Mouse (Mus musculus) midbrain, embryonic 14.5 days (tissue): ENCODE data around the gene Tcte2. TPM values are rescaled to one million over a fixed set of nuclear protein-coding genes. Genes with fewer than 3 reads are reported as not detected.
"Not testable (repeated sequence)": the region's sequence is repeated elsewhere in the genome, so short reads cannot be mapped to it uniquely, and the experiment has no call there.

Source experiments
- ATAC-seq: fragments of 200-750 bp; cut with Nextera tagmentation; 2 replicates; pipeline ENCODE4 v1.8.0; 2017; ENCODE audit warnings: moderate number of reproducible peaks, moderate library complexity; ENCODE audit not compliant: low FRiP score, low TSS enrichment
- DNase-seq: peaks from one replicate; pipeline ENCODE4 v3.0.0-alpha.2; 2015
- H3K27ac ChIP-seq: fragments of 300-500 bp; sonication (generic); replicated peaks from 2 replicates; pipeline ENCODE4 v1.5.1; 2014; ENCODE audit warnings: mild to moderate bottlenecking, low read depth, low read length, moderate library complexity
- H3K27me3 ChIP-seq: fragments of 300-500 bp; sonication (generic); 2 replicates; pipeline ENCODE4 v1.6.1; 2014; ENCODE audit warnings: low read length, control low read depth, mixed read lengths; ENCODE audit not compliant: control insufficient read depth, insufficient read depth
- H3K36me3 ChIP-seq: fragments of 300-500 bp; sonication (generic); 2 replicates; pipeline ENCODE4 v1.6.1; 2014; ENCODE audit warnings: low read length, control low read depth; ENCODE audit not compliant: control insufficient read depth, insufficient read depth
- H3K4me1 ChIP-seq: fragments of 300-500 bp; sonication (generic); 2 replicates; pipeline ENCODE4 v1.6.1; 2014; ENCODE audit warnings: mild to moderate bottlenecking, antibody characterized with exemption, low read length, control low read depth; ENCODE audit not compliant: control insufficient read depth, insufficient read depth
- H3K4me2 ChIP-seq: fragments of 300-500 bp; sonication (generic); 2 replicates; pipeline ENCODE4 v1.6.1; 2014; ENCODE audit warnings: mild to moderate bottlenecking, low read length, moderate library complexity
- H3K4me3 ChIP-seq: fragments of 300-500 bp; sonication (generic); replicated peaks from 2 replicates; pipeline ENCODE4 v1.5.1; 2014; ENCODE audit warnings: low read depth, low read length
- H3K9ac ChIP-seq: fragments of 300-500 bp; sonication (generic); replicated peaks from 2 replicates; pipeline ENCODE4 v1.6.1; 2014; ENCODE audit warnings: mild to moderate bottlenecking, low read length, moderate library complexity
- H3K9me3 ChIP-seq: fragments of 300-500 bp; sonication (generic); 2 replicates; pipeline ENCODE4 v1.6.1; 2016; ENCODE audit warnings: low read length, control low read depth, mixed read lengths; ENCODE audit not compliant: control insufficient read depth
- WGBS: fragments of 180-500 bp; shearing (Covaris S2); extraction: QIAGEN DNeasy Blood & Tissue Kit; methylation state at CpG from one replicate; pipeline ENCODE4 v1.1.7; 2014; 5-methylcytosine and 5-hydroxymethylcytosine counted together
- polyA plus RNA-seq: library from polyadenylated mRNA; unstranded; fragments of >200 nt; fragmentation: Nextera tagmentation; extraction: Ambion mirVana; gene quantifications from 2 replicates; pipeline ENCODE4 v1.2.1, GENCODE M21; 2014

Tcte2 gene
- polyA plus RNA-seq, 1 experiment from 2014 or later: 23.0 TPM

- Histone ChIP-seq H3K27me3 (no peaks in the 10 kb centered on the region), H3K9ac (no peak overlapping the region; the same call in 1 of the 2 replicates), H3K27ac (peak overlapping the region; percentile 63), H3K9me3 (no peaks in the 10 kb centered on the region), H3K4me3 (0 out of 2 replicates have a peak overlapping the region, but pooled peaks have one; percentile 13), H3K36me3 (no peaks in the 10 kb centered on the region), H3K4me2 (peak overlapping the region; percentile 21), H3K4me1 (peaks cover 32% of the 10 kb centered on the region)
- DNase-seq (no peak), ATAC-seq (no peak)
- WGBS: 57% methylated on average over 9 of the region's 9 CpGs
Measured at GRCm38 (mm10) chr17:13682378-13683026, 79.1 kb downstream of the Tcte2 start.

- Histone ChIP-seq H3K27ac (no peak overlapping the region), H3K4me2 (0 out of 2 replicates have a peak overlapping the region, but pooled peaks have one; percentile 21), H3K9ac (no peak overlapping the region), H3K4me3 (no peak overlapping the region), H3K4me1 (peaks cover 26% of the 10 kb centered on the region), H3K9me3 (no peaks in the 10 kb centered on the region), H3K27me3 (no peaks in the 10 kb centered on the region), H3K36me3 (no peaks in the 10 kb centered on the region)
- DNase-seq: no peak
- WGBS: 90% methylated on average over 6 of the region's 6 CpGs
- no peak for ATAC-seq
Measured at GRCm38 (mm10) chr17:13681686-13682085, 79.9 kb downstream of the Tcte2 start.

GRCm38 (mm10) chr17:13681126-13681525, 80.5 kb downstream of the Tcte2 start:
- Histone ChIP-seq H3K9me3 (no peaks in the 10 kb centered on the region), H3K4me1 (peaks cover 26% of the 10 kb centered on the region), H3K36me3 (no peaks in the 10 kb centered on the region), H3K4me2 (no peak overlapping the region), H3K9ac (no peak overlapping the region), H3K27ac (no peak overlapping the region), H3K27me3 (no peaks in the 10 kb centered on the region), H3K4me3 (no peak overlapping the region)
- WGBS: 70% methylated on average over 6 of the region's 6 CpGs
- DNase-seq (peak; percentile 43), ATAC-seq (no peak; the same call in 1 of the 2 replicates)

GRCm38 (mm10) chr17:13680318-13680717, 81.3 kb downstream of the Tcte2 start:
- H3K27ac ChIP-seq: no peak overlapping the region
- DNase-seq (no peak), ATAC-seq (no peak)
- H3K4me3 ChIP-seq: no peak overlapping the region
- no peaks in the 10 kb centered on the region for H3K9me3 ChIP-seq
- no peaks in the 10 kb centered on the region for H3K27me3 ChIP-seq
- peaks cover 26% of the 10 kb centered on the region for H3K4me1 ChIP-seq
- H3K4me2 ChIP-seq: no peak overlapping the region
- 71% methylated on average over 4 of the region's 4 CpGs for WGBS
- no peaks in the 10 kb centered on the region for H3K36me3 ChIP-seq
- H3K9ac ChIP-seq: no peak overlapping the region

- H3K9ac ChIP-seq: no peak overlapping the region
- DNase-seq (no peak), ATAC-seq (no peak)
- H3K27me3 ChIP-seq: no peaks in the 10 kb centered on the region
- no peak overlapping the region for H3K4me3 ChIP-seq
- no peak overlapping the region for H3K4me2 ChIP-seq
- peaks cover 26% of the 10 kb centered on the region for H3K4me1 ChIP-seq
- WGBS: 83% methylated on average over 6 of the region's 6 CpGs
- H3K9me3 ChIP-seq: no peaks in the 10 kb centered on the region
- H3K36me3 ChIP-seq: no peaks in the 10 kb centered on the region
- no peak overlapping the region for H3K27ac ChIP-seq
Measured at GRCm38 (mm10) chr17:13679725-13680124, 81.9 kb downstream of the Tcte2 start.

- Histone ChIP-seq H3K9ac (no peak overlapping the region; the same call in 1 of the 2 replicates), H3K27ac (peak overlapping the region; percentile 53), H3K4me2 (peak overlapping the region; percentile 16), H3K9me3 (no peaks in the 10 kb centered on the region), H3K4me3 (no peak overlapping the region), H3K27me3 (no peaks in the 10 kb centered on the region), H3K4me1 (peaks cover 11% of the 10 kb centered on the region), H3K36me3 (no peaks in the 10 kb centered on the region)
- DNase-seq (peak; percentile 63), ATAC-seq (no peak)
- 22% methylated on average over 9 of the region's 9 CpGs for WGBS
Measured at GRCm38 (mm10) chr17:13677225-13678148, 84.1 kb downstream of the Tcte2 start.

GRCm38 (mm10) chr17:13676099-13676498, 85.5 kb downstream of the Tcte2 start:
- not testable (repeated sequence) for H3K36me3 ChIP-seq, DNase-seq, ATAC-seq, H3K9me3 ChIP-seq, H3K9ac ChIP-seq, H3K27ac ChIP-seq, H3K4me1 ChIP-seq, H3K4me3 ChIP-seq, H3K4me2 ChIP-seq, H3K27me3 ChIP-seq
- WGBS: 91% methylated on average over 3 of the region's 3 CpGs

- Histone ChIP-seq H3K27me3 (no peaks in the 10 kb centered on the region), H3K27ac (no peak overlapping the region), H3K9ac (no peak overlapping the region), H3K4me2 (no peak overlapping the region), H3K4me3 (no peak overlapping the region), H3K4me1 (peaks cover 13% of the 10 kb centered on the region), H3K36me3 (no peaks in the 10 kb centered on the region), H3K9me3 (no peaks in the 10 kb centered on the region)
- 55% methylated on average over 4 of the region's 4 CpGs for WGBS
- ATAC-seq: no peak
- no peak for DNase-seq
Measured at GRCm38 (mm10) chr17:13675630-13676029, 86.0 kb downstream of the Tcte2 start.
